Mouse (Mus musculus): ENCODE data around the gene Trit1. TPM values are rescaled to one million over a fixed set of nuclear protein-coding genes. Genes with fewer than 3 reads are reported as not detected.

Trit1 gene
- polyA plus RNA-seq, 1 experiment, result 11.2 TPM

DNA sequence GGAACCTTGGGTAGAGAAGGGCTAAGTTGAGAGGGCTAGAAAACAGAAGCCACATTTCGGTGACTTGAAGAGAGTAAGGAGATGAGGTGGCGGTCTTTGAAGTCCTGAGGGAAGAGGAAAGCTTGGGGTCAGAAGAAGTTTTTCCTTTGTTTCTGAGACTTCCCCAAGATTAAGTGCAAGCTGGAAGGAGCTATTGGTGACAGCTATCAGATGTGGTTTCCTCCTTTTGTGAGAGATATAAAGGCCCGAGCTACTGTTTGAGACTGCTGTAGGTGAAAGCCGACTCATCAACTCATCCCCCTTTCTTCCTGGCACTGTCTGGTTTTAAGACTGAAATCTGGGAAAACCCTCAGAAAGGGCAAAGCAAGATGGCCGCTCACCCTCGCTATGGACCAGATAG is 52.2 kb downstream of the Trit1 start:
- no peaks in the 10 kb centered on the region for H3K4me1 ChIP-seq (ENCODE audit: control insufficient read depth, insufficient read depth, low read length)
- no peak overlapping the region for H3K4me3 ChIP-seq (ENCODE audit: insufficient read depth, low read length)
- H3K27ac ChIP-seq (ENCODE audit: insufficient read depth, low read length), result no peak overlapping the region
- TF ChIP-seq CTCF (IDR thresholded peaks at IDR 0.05; ENCODE audit: borderline replicate concordance, insufficient read depth, low read length) (no peak), POLR2A (IDR thresholded peaks at IDR 0.05; ENCODE audit: low read depth, low read length) (no peak)

DNA sequence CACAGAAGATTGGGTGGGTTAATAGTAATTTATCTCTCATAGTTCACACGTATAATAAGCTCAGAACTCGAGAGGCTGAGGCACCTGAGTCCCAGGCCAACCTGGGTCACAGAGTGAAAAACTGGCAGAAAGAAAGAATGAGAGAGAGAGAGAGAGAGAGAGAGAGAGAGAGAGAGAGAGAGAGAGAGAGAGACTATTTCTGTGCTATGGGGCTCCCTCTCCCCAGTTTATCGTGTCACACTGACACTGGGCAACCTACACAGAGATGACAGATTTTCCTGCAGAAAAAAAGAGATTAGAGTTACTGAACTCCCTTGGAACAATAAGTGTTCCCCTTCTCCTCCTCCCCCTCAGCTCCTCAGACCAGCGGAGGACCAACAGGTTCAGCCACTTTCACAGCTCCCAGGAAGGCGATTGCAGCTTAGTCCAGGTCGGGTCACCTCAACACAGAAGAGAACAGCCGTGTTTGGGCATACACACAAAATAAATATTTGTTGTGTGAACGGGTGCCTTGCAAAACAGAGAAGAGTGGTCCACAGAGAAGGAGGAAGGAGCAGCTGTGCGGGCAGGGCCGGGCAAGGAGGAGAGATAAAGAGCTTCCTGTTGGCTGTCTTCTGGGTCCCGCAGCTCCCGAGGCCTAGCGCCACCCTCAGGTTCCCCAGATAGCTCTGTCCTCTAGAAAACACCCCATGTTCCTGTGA is 55.0 kb downstream of the Trit1 start:
- TF ChIP-seq CTCF (IDR thresholded peaks at IDR 0.05; ENCODE audit: borderline replicate concordance, insufficient read depth, low read length), result no peak
- H3K4me1 ChIP-seq (ENCODE audit: control insufficient read depth, insufficient read depth, low read length), result no peaks in the 10 kb centered on the region
- H3K4me3 ChIP-seq (ENCODE audit: insufficient read depth, low read length), result no peak overlapping the region
- H3K27ac ChIP-seq (ENCODE audit: insufficient read depth, low read length), result no peak overlapping the region

DNA sequence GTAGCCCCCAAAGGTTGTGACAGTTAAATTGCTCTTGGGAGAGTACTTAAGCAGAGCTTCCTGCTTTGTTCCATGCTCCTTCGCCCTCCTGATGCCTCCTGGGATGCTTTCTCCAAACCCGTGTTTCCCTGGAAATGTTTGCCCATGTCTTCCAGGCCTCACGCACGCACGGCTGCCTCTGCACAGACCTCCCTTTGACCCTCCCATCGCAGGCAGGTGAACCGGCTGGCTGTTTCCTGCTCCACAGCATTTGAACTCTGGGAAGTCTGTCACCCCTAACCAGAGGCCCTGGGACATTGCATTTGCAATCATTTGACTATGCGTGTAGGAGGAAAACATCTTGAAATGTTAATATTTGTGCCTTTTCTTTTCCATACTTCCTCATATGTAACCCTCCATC is 60.5 kb downstream of the Trit1 start:
- Histone ChIP-seq H3K4me1 (ENCODE audit: control insufficient read depth, insufficient read depth, low read length) (no peaks in the 10 kb centered on the region), H3K27ac (ENCODE audit: insufficient read depth, low read length) (no peak overlapping the region), H3K4me3 (ENCODE audit: insufficient read depth, low read length) (no peak overlapping the region)
- TF ChIP-seq POLR2A (IDR thresholded peaks at IDR 0.05; ENCODE audit: low read depth, low read length), result no peak

DNA sequence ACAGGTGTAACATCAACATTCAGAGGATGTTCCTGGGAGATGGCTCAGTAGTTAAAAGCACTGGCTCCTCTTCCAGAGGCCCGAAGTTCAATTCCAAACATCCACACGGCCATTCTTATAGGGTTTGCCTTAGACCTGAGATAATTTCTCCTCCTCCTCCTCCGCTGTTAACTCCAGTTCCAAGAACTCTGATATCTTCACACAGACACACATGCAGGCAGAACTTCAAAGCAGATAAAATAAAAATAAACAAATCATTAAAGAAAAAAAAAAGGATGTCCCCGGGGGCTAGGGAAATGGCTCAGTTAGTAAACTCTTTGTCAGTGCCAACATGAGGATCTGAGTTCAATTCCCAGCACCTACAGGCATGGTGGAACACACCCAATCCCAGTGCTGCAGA is 61.8 kb downstream of the Trit1 start:
- Histone ChIP-seq H3K4me3 (ENCODE audit: insufficient read depth, low read length) (no peak overlapping the region), H3K27ac (ENCODE audit: insufficient read depth, low read length) (no peak overlapping the region), H3K4me1 (ENCODE audit: control insufficient read depth, insufficient read depth, low read length) (no peaks in the 10 kb centered on the region)
- no peak for TF ChIP-seq CTCF (IDR thresholded peaks at IDR 0.05; ENCODE audit: borderline replicate concordance, insufficient read depth, low read length)

DNA sequence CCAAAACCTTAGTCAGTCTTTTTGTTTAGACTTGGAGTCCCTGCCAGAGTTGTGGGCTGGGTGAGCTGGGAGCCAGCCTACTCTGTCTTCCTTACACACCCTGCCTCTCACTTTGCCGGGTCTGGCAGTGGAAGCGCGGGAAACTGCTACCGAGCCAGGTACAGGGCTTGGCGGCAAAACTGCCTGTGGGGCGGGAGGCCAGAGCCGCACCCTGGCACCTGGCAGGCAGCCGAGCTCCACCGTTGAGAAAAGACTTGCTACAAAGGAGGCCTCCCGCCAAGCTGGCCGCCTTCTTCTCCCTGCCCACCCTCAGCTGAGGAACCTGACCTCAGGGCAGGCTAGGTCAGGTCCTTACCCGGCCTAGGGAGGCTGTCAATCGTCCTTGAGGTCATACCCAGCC is 64.4 kb downstream of the Trit1 start:
- H3K4me3 ChIP-seq (ENCODE audit: insufficient read depth, low read length), result no peak overlapping the region
- H3K27ac ChIP-seq (ENCODE audit: insufficient read depth, low read length), result no peak overlapping the region
- H3K4me1 ChIP-seq (ENCODE audit: control insufficient read depth, insufficient read depth, low read length), result no peaks in the 10 kb centered on the region
- TF ChIP-seq CTCF (IDR thresholded peaks at IDR 0.05; ENCODE audit: borderline replicate concordance, insufficient read depth, low read length) (no peak), POLR2A (IDR thresholded peaks at IDR 0.05; ENCODE audit: low read depth, low read length) (no peak)

DNA sequence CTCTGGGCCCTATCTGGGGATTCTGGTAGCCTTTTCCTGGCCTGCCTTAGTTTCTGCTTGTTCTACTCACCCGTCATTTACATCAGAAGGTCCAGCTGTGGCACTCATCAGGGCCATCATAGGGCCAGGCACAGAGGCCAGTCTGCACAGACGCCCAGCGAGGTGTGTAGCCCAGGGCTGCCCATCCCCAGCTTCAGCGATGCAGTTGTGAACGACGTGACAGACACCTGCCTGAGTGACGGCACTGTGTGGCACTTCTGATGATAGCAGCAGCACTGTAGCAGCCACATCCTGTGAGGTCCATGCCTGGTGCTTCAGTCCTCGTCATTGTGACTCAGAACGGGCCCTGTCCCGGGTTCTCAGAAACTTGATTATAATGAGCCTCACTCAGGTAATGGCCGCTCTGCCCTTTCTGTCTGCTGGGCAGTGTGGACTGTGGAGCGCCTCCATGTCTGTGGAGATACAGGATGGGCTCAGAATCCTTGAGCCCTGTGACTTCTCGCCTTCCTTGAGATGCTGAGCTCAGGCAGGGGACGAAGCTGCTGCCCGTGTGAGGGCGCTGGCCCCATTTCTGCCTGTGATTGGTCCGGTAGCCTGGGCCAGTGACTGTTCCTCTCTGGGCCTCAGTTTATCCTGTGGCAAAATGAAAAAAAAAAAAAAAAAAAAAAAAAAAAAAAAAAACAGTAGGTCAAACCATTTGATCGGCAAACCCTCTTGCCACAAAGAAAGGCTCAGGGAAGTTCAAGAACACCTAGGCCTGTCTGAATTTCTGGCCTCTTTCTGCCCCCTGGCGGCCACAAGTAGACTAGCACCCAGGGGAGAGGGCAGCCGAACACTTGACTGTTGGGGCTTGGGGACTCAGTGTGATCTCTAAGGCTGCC is 66.1 kb downstream of the Trit1 start:
- no peak overlapping the region for H3K27ac ChIP-seq (ENCODE audit: insufficient read depth, low read length)
- TF ChIP-seq CTCF (IDR thresholded peaks at IDR 0.05; ENCODE audit: borderline replicate concordance, insufficient read depth, low read length) (peak; percentile 60), POLR2A (IDR thresholded peaks at IDR 0.05; ENCODE audit: low read depth, low read length) (no peak)
- no peaks in the 10 kb centered on the region for H3K4me1 ChIP-seq (ENCODE audit: control insufficient read depth, insufficient read depth, low read length)
- H3K4me3 ChIP-seq (ENCODE audit: insufficient read depth, low read length), result no peak overlapping the region

DNA sequence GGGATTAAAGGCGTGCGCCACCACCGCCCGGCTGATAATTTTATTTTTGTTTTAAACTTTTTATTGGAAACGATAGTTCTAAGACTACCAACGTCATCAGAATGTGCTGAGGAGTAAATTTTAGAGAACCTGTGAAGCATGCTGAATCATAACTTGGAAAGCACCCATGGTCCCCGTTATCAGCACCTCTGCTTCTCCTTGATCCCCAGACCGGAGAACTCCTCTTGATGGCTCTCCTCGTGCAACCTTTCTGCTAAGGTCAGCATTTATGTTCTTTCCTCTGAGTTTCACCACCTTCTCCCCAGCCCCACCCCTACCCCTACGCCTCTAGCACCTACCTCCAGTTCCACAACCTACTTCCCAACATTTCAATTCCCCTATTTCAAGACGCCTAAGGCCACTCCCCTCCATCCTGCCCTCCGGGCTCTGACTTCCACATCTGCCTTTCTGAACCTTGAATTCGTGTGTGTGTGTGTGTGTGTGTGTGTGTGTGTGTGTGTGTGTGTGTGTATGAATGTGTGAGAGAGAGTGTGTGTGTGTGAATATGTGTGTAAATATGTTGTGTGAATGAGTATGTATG is 67.0 kb downstream of the Trit1 start:
- H3K4me1 ChIP-seq (ENCODE audit: control insufficient read depth, insufficient read depth, low read length), result no peaks in the 10 kb centered on the region
- no peak for TF ChIP-seq CTCF (IDR thresholded peaks at IDR 0.05; ENCODE audit: borderline replicate concordance, insufficient read depth, low read length)
- no peak for TF ChIP-seq POLR2A (IDR thresholded peaks at IDR 0.05; ENCODE audit: low read depth, low read length)

DNA sequence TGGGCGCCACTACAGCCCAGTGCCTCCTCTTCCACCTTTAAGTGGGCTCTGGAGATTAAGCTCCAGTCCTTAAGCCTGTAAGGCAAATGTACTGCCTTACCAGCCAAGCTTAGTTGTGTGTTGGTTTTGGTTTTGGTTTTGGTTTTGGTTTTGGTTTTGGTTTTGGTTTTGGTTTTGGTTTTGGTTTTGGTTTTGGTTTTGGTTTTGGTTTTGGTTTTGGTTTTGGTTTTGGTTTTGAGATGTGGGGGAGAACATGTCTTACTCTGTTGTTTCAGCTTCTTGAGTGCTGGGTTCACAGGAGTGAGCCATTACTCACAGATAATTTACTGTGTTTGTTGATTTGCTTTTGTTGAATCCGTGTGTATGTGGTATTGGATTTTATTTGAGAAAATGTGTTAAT is 68.9 kb downstream of the Trit1 start:
- H3K4me3 ChIP-seq (ENCODE audit: insufficient read depth, low read length), result no peak overlapping the region
- no peak for TF ChIP-seq POLR2A (IDR thresholded peaks at IDR 0.05; ENCODE audit: low read depth, low read length)
- no peak for TF ChIP-seq CTCF (IDR thresholded peaks at IDR 0.05; ENCODE audit: borderline replicate concordance, insufficient read depth, low read length)
- H3K4me1 ChIP-seq (ENCODE audit: control insufficient read depth, insufficient read depth, low read length), result no peaks in the 10 kb centered on the region
- H3K27ac ChIP-seq (ENCODE audit: insufficient read depth, low read length), result no peak overlapping the region

More for the DNA sequence above, 67.0 kb downstream of the Trit1 start:
- Histone ChIP-seq H3K27ac (ENCODE audit: insufficient read depth, low read length) (no peak overlapping the region), H3K4me3 (ENCODE audit: insufficient read depth, low read length) (no peak overlapping the region)

DNA sequence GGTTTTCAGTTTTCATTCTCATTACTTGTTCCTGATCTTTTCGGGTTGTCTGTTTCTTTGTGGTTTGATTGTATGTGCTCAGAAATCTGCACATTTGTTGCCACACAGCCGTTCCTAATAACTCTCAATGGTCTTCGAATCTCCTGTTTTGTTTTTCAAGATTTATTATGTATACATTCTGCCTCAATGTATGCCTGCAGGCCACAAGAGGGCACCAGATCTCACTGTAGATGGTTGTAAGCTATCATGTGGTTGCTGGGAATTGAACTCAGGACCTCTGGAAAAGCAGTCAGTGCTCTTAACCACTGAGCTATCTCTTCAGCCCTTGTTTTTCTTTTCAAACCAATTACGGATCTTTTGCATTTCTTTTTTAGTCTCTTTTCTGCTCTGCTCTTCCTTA is 70.0 kb downstream of the Trit1 start:
- TF ChIP-seq CTCF (IDR thresholded peaks at IDR 0.05; ENCODE audit: borderline replicate concordance, insufficient read depth, low read length), result no peak
- TF ChIP-seq POLR2A (IDR thresholded peaks at IDR 0.05; ENCODE audit: low read depth, low read length), result no peak
- no peak overlapping the region for H3K4me3 ChIP-seq (ENCODE audit: insufficient read depth, low read length)
- no peak overlapping the region for H3K27ac ChIP-seq (ENCODE audit: insufficient read depth, low read length)
- no peaks in the 10 kb centered on the region for H3K4me1 ChIP-seq (ENCODE audit: control insufficient read depth, insufficient read depth, low read length)

DNA sequence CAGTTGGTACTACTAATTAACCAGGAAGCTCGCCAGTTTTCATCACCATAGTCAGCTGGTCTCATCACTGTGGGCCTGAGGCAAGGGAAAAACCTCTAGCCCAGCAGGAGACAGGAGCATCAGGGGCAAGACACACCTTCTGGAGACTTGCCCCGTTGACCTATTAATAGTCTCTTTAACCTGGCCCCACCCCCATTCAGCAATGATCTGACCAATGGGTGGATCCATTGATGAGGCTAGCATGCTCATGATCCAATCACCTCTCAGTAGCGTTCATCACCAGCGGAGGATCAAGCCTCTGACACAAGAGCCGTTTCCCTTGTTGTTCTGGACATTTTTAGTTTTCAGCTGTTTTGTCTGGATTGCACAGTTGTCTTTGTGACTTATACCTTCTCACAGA is 76.2 kb downstream of the Trit1 start:
- Histone ChIP-seq H3K4me3 (ENCODE audit: insufficient read depth, low read length) (no peak overlapping the region), H3K27ac (ENCODE audit: insufficient read depth, low read length) (no peak overlapping the region), H3K4me1 (ENCODE audit: control insufficient read depth, insufficient read depth, low read length) (no peaks in the 10 kb centered on the region)
- TF ChIP-seq CTCF (IDR thresholded peaks at IDR 0.05; ENCODE audit: borderline replicate concordance, insufficient read depth, low read length) (no peak), POLR2A (IDR thresholded peaks at IDR 0.05; ENCODE audit: low read depth, low read length) (no peak)

Measured in embryonic fibroblast, embryonic 13.5 days (primary cell).